Mouse (Mus musculus): ENCODE data around the gene Slc19a3. TPM values are rescaled to one million over a fixed set of nuclear protein-coding genes. Genes with fewer than 3 reads are reported as not detected.

Slc19a3 gene
- not detected for polyA plus RNA-seq (2017; shearing (Covaris generic))

DNA sequence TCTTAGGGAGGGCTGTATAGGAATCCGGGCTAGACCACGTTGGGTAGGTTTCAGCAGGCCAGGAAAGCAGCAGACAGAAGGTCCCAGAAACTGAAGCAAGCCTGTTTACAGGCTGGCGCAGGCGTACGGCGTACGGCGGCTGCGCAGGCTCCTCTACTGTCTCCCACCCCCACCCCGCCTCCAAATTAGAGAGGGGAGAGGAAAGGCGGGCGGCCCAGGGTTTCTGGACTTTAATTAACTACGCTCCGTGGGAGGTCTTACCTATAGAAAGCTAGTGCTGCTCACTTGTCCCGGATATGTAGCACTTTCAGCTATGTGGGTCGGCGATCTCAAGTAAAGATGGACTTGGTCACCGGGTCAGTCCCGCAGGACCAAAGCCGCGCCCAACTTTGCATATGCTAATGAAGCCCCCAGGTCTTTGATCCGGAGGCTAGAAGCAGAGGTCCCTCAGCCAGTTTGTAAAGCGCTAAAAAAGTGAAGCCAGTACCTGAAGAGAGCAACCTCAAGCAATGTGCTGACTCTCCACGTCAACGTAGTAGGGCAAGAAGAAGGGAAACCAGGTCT lies at the start of gene Slc19a3:
Slc19a3 (minus strand) TSS at position 340 of the 564 bp plus-strand sequence.

DNA sequence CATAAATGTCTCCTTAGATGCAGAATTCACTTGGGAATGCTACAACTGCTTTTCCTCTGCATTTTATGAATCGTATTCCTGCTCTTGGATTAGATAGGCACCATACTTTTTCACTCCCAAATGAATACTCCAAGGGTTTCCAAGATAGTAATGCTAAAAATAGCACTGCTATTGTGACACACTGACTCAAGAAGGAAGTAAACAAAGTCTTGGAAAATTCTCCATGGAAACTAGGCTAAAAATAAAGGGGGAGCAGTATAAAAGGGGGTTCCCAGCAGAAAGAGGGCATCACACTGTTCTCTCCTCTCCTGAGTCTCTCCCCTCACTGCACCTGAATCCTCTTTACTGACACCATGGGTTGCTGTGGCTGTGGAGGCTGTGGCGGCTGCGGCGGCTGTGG lies 22.4 kb upstream of the Slc19a3 start, which contains the start of gene Krtap28-13:
Krtap28-13 (plus strand) TSS at position 288 of the 400 bp plus-strand sequence.

DNA sequence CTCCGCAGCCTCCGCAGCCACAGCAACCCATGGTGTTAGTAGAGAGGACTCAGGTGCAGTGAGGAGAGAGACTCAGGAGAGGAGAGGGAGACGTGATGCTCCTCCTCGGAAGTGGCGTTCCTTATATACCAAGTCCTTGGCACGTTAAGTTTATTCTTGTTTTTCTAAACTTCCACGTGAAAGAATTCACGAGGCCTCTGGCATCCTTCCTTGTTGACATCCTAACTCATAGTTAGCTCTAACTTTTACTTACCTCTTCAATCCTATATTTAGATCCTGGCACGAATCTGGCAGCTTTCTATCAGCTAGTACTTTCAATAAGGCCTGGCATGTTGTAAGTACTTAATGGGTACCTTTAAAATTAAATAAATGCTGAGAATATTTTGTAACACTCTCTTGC lies 21.0 kb upstream of the Slc19a3 start, which contains the start of gene A030005K14Rik:
A030005K14Rik (minus strand) TSS at position 101 of the 400 bp plus-strand sequence.

DNA sequence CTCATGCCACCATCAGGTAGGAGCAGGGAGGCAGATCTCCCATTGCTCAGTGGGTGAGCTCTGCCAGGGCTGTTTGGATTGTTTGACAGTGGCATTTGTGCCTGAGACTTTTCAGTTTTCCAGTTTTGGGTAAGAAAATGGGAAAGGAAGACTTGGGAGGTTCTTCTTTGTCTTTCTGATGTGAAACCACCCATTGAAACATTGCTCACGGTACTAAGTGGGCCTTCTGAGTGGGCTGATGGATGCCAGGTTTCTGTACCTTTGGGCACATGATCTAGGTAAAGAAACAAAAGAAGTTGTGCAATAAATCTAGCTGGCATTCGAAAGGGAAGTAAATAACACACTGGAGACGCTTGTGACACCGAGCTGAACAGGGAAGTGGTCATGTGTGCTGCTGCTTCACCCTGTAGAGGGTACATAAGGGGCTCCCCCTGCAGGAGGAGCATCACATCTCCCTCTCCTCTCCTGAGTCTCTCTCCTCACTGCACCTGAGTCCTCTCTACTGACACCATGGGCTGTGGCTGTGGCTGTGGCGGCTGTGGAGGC lies 6.7 kb upstream of the Slc19a3 start, which contains the start of gene Gm47969:
Gm47969 (plus strand) TSS at position 51 of the 546 bp plus-strand sequence.

DNA sequence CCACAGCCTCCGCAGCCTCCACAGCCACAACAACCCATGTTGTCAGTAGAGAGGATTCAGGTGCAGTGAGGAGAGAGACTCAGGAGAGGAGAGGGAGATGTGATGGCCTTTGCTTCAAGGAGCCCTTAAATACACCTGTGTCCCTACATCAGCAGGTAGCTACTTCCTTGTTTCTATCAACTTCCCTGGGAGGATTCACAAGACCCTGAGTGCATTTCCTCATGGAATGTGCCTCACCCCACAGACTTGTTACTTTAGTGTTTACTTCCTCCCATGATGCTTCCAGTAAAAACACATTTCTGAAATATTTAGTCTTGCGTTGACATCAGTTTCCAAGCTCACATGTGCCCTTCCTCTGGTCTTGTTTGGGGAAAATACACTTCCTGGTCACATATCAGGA lies 4.1 kb upstream of the Slc19a3 start, which contains the start of gene Krtap28-10:
Krtap28-10 (minus strand) TSS at position 101 of the 400 bp plus-strand sequence.

DNA sequence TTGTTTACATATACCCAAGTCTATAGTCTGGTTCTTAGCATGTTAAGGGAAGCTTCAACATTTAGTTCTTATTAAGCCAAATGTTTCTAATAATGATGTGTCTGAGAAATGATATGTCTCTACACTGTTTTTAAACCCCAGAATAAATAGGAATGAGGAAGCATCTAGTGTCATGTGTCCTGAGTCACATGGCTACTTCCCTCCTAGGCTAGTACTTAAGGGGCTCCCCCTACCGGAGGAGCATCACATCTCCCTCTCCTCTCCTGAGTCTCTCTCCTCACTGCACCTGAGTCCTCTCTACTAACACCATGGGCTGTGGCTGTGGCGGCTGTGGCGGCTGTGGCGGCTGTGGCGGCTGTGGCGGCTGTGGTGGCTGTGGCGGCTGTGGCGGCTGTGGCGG lies 37.9 kb downstream of the Slc19a3 start, which contains the start of gene Gm47959:
Gm47959 (plus strand) TSS at position 243 of the 400 bp plus-strand sequence.

Other genes with a start within 250 kb of the Slc19a3 start
- gene Agfg1, start 199.0 kb downstream of the Slc19a3 start, polyA plus RNA-seq (2017; shearing (Covaris generic)), result 23.0 TPM
- gene A030005L19Rik, start 125.1 kb downstream of the Slc19a3 start, polyA plus RNA-seq (2017; shearing (Covaris generic)), result 0.93 TPM
- gene A030014E15Rik, start 113.5 kb downstream of the Slc19a3 start, polyA plus RNA-seq (2017; shearing (Covaris generic)), result not detected
- not detected for gene Gm6217, start 107.0 kb downstream of the Slc19a3 start, polyA plus RNA-seq (2017; shearing (Covaris generic))
- not detected for gene A030003K21Rik, start 95.1 kb downstream of the Slc19a3 start, polyA plus RNA-seq (2017; shearing (Covaris generic))
- not detected for gene Gm7544, start 82.4 kb downstream of the Slc19a3 start, polyA plus RNA-seq (2017; shearing (Covaris generic))
- not detected for gene Gm47955, start 78.2 kb downstream of the Slc19a3 start, polyA plus RNA-seq (2017; shearing (Covaris generic))
- not detected for gene Gm47959, start 37.9 kb downstream of the Slc19a3 start, polyA plus RNA-seq (2017; shearing (Covaris generic))
- gene Krtap28-10, start 4.0 kb upstream of the Slc19a3 start, polyA plus RNA-seq (2017; shearing (Covaris generic)), result not detected
- gene Gm47969, start 6.5 kb upstream of the Slc19a3 start, polyA plus RNA-seq (2017; shearing (Covaris generic)), result not detected
- not detected for gene A030005K14Rik, start 20.9 kb upstream of the Slc19a3 start, polyA plus RNA-seq (2017; shearing (Covaris generic))
- gene Krtap28-13, start 22.5 kb upstream of the Slc19a3 start, polyA plus RNA-seq (2017; shearing (Covaris generic)), result not detected
- gene Ccl20, start 78.3 kb upstream of the Slc19a3 start, polyA plus RNA-seq (2017; shearing (Covaris generic)), result 1.8 TPM
- 0.44 TPM for gene Daw1, start 121.3 kb upstream of the Slc19a3 start, polyA plus RNA-seq (2017; shearing (Covaris generic))